Mouse (Mus musculus) neural tube, embryonic 12.5 days (tissue): ENCODE data around the gene G430095P16Rik. TPM values are rescaled to one million over a fixed set of nuclear protein-coding genes. Genes with fewer than 3 reads are reported as not detected.
A peak's percentile ranks its signal among the peaks of the same experiment; 100 is the strongest.

Experiments
- ATAC-seq: fragments of 200-750 bp; cut with Nextera tagmentation; 2 replicates; pipeline ENCODE4 v1.8.0; 2017; ENCODE audit warnings: low read depth, mild to moderate bottlenecking, moderate TSS enrichment, moderate library complexity; ENCODE audit not compliant: low FRiP score
- H3K27ac ChIP-seq: fragments of 300-500 bp; sonication (generic); 2 replicates; pipeline ENCODE4 v1.5.1; 2016
- H3K27me3 ChIP-seq: fragments of 300-500 bp; sonication (generic); replicated peaks from 2 replicates; pipeline ENCODE4 v1.6.1; 2016; ENCODE audit warnings: mild to moderate bottlenecking
- H3K36me3 ChIP-seq: fragments of 300-500 bp; sonication (generic); 2 replicates; pipeline ENCODE4 v1.6.1; 2016; ENCODE audit warnings: mild to moderate bottlenecking
- H3K4me1 ChIP-seq: fragments of 300-500 bp; sonication (generic); 2 replicates; pipeline ENCODE4 v1.6.1; 2016
- H3K4me2 ChIP-seq: fragments of 300-500 bp; sonication (generic); replicated peaks from 2 replicates; pipeline ENCODE4 v1.6.1; 2016; ENCODE audit warnings: mild to moderate bottlenecking
- H3K4me3 ChIP-seq: fragments of 300-500 bp; sonication (generic); 2 replicates; pipeline ENCODE4 v1.5.1; 2016
- H3K9ac ChIP-seq: fragments of 300-500 bp; sonication (generic); 2 replicates; pipeline ENCODE4 v1.6.1; 2016; ENCODE audit warnings: mild to moderate bottlenecking
- H3K9me3 ChIP-seq: fragments of 300-500 bp; sonication (generic); 2 replicates; pipeline ENCODE4 v1.6.1; 2016; ENCODE audit warnings: mild to moderate bottlenecking
- WGBS: fragments of 180-500 bp; shearing (Covaris S2); methylation state at CpG from one replicate; pipeline ENCODE4 v1.1.7; 2016; 5-methylcytosine and 5-hydroxymethylcytosine counted together
- polyA plus RNA-seq: library from polyadenylated mRNA; unstranded; fragments of >200 nt; fragmentation: Nextera tagmentation; extraction: Ambion mirVana; gene quantifications from 2 replicates; pipeline ENCODE4 v1.2.1, GENCODE M21; 2016

G430095P16Rik gene
- polyA plus RNA-seq, 1 experiment from 2014 or later = 2.5 TPM

GRCm38 (mm10) chr8:84729921-84730362 is 7.1 kb downstream of the G430095P16Rik start:
- H3K27ac ChIP-seq = 0 out of 2 replicates have a peak overlapping the region, but pooled peaks have one; percentile 57

DNA sequence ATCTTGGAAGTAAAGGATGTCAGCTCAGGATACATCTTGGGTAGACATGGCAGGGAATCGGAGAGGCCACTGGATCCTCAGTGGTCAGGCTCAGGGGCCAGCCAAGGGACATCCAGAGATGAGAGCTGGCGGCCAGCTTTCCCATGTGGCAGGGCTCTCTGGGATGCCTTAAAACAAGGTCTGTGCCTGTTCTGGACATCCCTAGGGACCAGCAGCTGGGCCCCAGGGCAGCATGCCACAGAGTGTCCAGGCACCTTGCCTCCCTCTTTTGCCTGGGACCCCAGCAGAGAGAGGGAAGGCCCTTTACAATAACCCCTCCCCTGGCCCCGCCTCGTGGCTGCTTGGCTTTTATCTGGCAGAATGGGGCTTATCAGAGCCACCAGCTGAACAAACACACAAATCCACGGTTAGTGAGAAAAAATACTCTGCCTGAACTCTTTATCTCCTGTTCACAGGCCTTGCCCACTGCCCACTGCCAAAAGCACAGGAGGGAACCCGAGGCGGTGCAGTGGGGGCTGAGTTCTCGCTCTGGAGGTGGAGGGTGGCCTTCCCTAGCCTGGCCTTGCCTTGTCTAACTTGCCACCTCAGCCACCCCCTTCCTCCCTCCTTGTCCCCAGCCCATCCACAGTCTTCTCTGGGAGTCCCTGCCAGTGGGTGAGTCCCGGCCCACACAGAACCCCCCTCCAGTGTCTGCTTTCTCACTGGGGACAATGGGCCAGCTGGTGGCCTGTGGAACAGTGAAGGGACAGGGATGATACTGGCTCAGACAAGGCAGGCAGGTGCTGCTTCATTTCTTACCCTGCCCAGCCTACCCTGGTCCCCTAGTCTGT is 7.9 kb downstream of the G430095P16Rik start:
- H3K9ac ChIP-seq = no peak overlapping the region
- peaks cover 55% of the 10 kb centered on the region for H3K4me1 ChIP-seq

More at GRCm38 (mm10) chr8:84729921-84730362, 7.1 kb downstream of the G430095P16Rik start:
- WGBS = 92% methylated on average over 16 of the region's 16 CpGs
- no peak for ATAC-seq
- peaks cover 62% of the 10 kb centered on the region for H3K4me1 ChIP-seq
- 0 out of 2 replicates have a peak overlapping the region, but pooled peaks have one; percentile 14 for H3K4me2 ChIP-seq
- H3K4me3 ChIP-seq = no peak overlapping the region
- H3K9ac ChIP-seq = no peak overlapping the region
- peaks cover 30% of the 10 kb centered on the region for H3K27me3 ChIP-seq
- H3K9me3 ChIP-seq = no peaks in the 10 kb centered on the region
- H3K36me3 ChIP-seq = peaks cover 4% of the 10 kb centered on the region; the same call in 1 of the 2 replicates

DNA sequence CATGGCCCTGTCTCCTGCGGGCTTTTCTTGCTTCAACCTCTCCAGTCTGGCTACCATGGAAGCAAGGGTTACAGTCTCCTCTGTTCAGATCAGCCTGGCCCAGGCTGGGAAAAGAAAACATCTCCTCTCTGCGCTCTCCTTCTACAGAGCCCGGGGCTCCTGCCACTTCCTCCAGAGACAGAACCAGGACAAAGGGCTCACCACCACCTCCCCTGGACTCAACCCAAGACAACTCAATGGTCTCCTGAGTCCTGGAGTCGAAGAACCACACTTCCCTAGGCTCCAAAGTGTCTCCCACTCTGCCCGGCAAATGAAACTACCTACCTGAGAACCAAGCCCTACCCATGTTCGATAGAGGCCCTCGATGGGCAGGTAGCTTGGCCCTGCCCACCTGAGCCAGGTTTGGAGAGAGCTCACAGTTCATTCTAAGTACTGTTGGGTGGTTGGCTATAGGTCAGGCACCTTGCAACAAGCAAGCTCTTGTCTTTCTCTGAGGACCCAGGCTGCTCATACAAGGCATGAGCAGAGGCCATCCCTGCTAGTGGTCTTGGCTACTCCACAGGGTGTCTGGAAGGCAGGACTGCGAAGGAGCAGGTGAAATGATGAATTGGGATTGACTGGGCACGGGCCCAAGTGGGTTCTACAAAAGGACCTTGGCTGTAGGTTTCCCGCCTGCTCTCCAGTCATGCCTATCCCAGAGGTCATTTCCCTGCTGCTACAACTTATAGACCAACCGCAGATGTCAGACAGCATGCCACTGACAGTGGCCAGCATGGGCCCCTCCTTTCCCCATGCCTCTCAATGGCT is 8.8 kb downstream of the G430095P16Rik start:
- no peak for ATAC-seq
- Histone ChIP-seq H3K27me3 (peaks cover 42% of the 10 kb centered on the region), H3K9me3 (no peaks in the 10 kb centered on the region), H3K9ac (no peak overlapping the region), H3K27ac (0 out of 2 replicates have a peak overlapping the region, but pooled peaks have one; percentile 57), H3K4me3 (no peak overlapping the region), H3K4me2 (no peak overlapping the region), H3K4me1 (peaks cover 53% of the 10 kb centered on the region), H3K36me3 (peaks cover 2% of the 10 kb centered on the region; the same call in 1 of the 2 replicates)
- 70% methylated on average over 11 of the region's 11 CpGs for WGBS

More for the DNA sequence above, 7.9 kb downstream of the G430095P16Rik start:
- Histone ChIP-seq H3K27ac (peak overlapping the region; percentile 57; the same call in 1 of the 2 replicates), H3K4me2 (peak overlapping the region; percentile 14; the same call in 1 of the 2 replicates), H3K4me3 (no peak overlapping the region), H3K9me3 (no peaks in the 10 kb centered on the region), H3K27me3 (peaks cover 33% of the 10 kb centered on the region), H3K36me3 (peaks cover 3% of the 10 kb centered on the region; the same call in 1 of the 2 replicates)
- 43% methylated on average over 9 of the region's 9 CpGs for WGBS
- ATAC-seq = 0 out of 2 replicates have a peak, but pooled peaks have one; percentile 5

DNA sequence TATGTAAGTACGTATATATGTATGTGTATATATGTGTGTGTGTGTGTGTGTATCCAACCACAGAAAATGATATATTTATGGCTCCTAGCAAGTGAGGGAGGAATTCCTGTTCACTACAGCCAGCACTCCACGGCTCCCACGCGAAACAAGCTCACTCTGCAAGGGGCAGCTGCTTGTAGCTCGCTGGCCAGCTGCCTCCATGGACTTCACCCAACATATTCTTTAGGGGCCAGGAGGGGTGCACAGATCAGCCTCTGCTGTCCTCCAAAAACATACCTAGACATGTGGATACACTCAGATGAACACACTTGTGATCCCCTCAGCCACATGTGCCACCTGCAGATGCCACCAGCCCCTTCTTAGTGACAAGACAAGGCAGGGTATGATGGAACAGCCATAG is 9.7 kb downstream of the G430095P16Rik start:
- Histone ChIP-seq H3K4me3 (no peak overlapping the region), H3K36me3 (no peaks in the 10 kb centered on the region), H3K27ac (no peak overlapping the region), H3K4me1 (peaks cover 55% of the 10 kb centered on the region), H3K27me3 (peaks cover 51% of the 10 kb centered on the region), H3K4me2 (no peak overlapping the region), H3K9me3 (no peaks in the 10 kb centered on the region), H3K9ac (no peak overlapping the region; the same call in 1 of the 2 replicates)
- 77% methylated on average over 5 of the region's 5 CpGs for WGBS
- ATAC-seq = no peak

DNA sequence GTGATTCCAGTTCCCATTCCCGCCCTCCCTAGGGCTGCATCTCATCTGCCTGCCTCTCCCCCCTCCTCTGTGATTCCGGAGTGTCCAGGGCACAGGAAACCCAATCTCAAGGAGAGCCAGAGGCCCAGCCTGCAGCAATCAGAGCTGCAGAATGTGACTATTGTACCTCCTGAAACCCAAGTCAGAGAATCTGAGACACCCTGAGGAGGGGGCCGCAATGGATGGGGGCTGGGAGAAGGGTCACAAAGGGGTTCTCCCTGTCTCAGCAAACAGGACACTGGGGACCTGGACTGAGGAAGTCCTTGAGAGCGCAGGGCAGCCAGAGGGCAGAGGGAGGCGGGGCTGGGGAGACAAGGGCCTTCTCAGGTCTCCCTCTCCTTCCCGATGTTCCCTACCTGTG is 10.2 kb downstream of the G430095P16Rik start:
- Histone ChIP-seq H3K27me3 (peaks cover 55% of the 10 kb centered on the region), H3K9me3 (no peaks in the 10 kb centered on the region), H3K4me1 (peaks cover 55% of the 10 kb centered on the region), H3K27ac (no peak overlapping the region), H3K9ac (no peak overlapping the region; the same call in 1 of the 2 replicates), H3K4me2 (no peak overlapping the region), H3K4me3 (no peak overlapping the region), H3K36me3 (no peaks in the 10 kb centered on the region)
- ATAC-seq = no peak
- 50% methylated on average over 6 of the region's 6 CpGs for WGBS

DNA sequence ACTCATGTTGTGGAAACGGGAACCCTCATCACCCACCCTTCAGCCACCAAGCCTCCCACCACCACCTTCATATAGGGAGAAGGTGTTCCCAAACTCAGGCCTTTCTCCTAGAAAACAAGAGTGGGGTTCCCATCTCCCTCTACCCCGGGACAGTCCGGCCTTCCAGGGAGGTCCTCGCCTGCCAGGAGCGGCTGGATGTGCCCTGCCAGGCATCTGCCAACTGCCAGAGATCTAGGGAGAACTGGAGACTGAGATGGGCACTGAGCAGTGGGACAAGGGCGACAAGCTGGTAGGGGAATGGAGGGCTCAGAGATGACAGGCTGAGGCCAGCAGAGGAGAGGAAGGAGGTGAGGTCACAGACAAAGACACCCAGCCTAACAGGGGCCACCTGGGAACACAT is 11.2 kb downstream of the G430095P16Rik start:
- no peak overlapping the region for H3K4me3 ChIP-seq
- 89% methylated on average over 6 of the region's 6 CpGs for WGBS
- H3K36me3 ChIP-seq = no peaks in the 10 kb centered on the region
- H3K9ac ChIP-seq = no peak overlapping the region
- H3K27ac ChIP-seq = no peak overlapping the region
- peaks cover 55% of the 10 kb centered on the region for H3K4me1 ChIP-seq
- H3K4me2 ChIP-seq = no peak overlapping the region
- H3K27me3 ChIP-seq = peaks cover 61% of the 10 kb centered on the region
- H3K9me3 ChIP-seq = no peaks in the 10 kb centered on the region
- no peak for ATAC-seq

GRCm38 (mm10) chr8:84734680-84735079 is 11.9 kb downstream of the G430095P16Rik start:
- H3K4me3 ChIP-seq = no peak overlapping the region
- H3K36me3 ChIP-seq = no peaks in the 10 kb centered on the region
- H3K4me2 ChIP-seq = no peak overlapping the region
- no peak overlapping the region for H3K27ac ChIP-seq
- H3K9me3 ChIP-seq = no peaks in the 10 kb centered on the region
- H3K4me1 ChIP-seq = peaks cover 62% of the 10 kb centered on the region
- 88% methylated on average over 2 of the region's 2 CpGs for WGBS
- H3K9ac ChIP-seq = no peak overlapping the region
- H3K27me3 ChIP-seq = peaks cover 68% of the 10 kb centered on the region
- ATAC-seq = no peak

DNA sequence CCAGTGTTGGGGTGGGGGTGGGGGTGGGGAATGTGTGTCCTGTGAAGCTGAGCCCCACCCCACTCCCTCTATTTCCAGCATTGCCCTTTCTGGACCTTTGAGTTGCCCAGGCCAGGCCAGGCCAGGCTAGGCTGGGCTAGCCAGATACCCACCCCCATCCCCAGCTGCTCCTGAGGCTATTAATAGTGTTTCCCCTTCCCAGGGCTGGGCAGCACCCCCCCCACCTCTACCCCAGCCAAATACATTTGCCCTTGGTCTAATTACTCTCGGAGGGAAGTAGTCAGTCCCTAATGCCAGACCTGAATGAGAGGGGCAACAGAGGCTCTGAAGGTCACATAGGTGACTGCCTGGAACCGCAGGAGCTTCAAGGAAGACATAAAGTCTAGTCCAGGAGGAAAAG is 12.8 kb downstream of the G430095P16Rik start:
- H3K27me3 ChIP-seq = peaks cover 77% of the 10 kb centered on the region
- H3K27ac ChIP-seq = no peak overlapping the region
- no peak for ATAC-seq
- H3K9me3 ChIP-seq = no peaks in the 10 kb centered on the region
- 55% methylated on average over 2 of the region's 2 CpGs for WGBS
- no peak overlapping the region for H3K4me2 ChIP-seq
- no peak overlapping the region for H3K9ac ChIP-seq
- no peaks in the 10 kb centered on the region for H3K36me3 ChIP-seq
- peaks cover 66% of the 10 kb centered on the region for H3K4me1 ChIP-seq
- H3K4me3 ChIP-seq = no peak overlapping the region

- peaks cover 87% of the 10 kb centered on the region for H3K27me3 ChIP-seq
- peaks cover 63% of the 10 kb centered on the region for H3K4me1 ChIP-seq
- H3K4me2 ChIP-seq = no peak overlapping the region
- no peak overlapping the region for H3K4me3 ChIP-seq
- H3K9me3 ChIP-seq = no peaks in the 10 kb centered on the region
- 79% methylated on average over 4 of the region's 4 CpGs for WGBS
- H3K27ac ChIP-seq = no peak overlapping the region
- H3K36me3 ChIP-seq = no peaks in the 10 kb centered on the region
- no peak overlapping the region for H3K9ac ChIP-seq
- ATAC-seq = no peak
Observed at GRCm38 (mm10) chr8:84736521-84736920, 13.7 kb downstream of the G430095P16Rik start.

GRCm38 (mm10) chr8:84737608-84738007 is 14.8 kb downstream of the G430095P16Rik start:
- Histone ChIP-seq H3K27me3 (peaks cover 90% of the 10 kb centered on the region), H3K27ac (no peak overlapping the region), H3K9me3 (no peaks in the 10 kb centered on the region), H3K9ac (no peak overlapping the region), H3K36me3 (no peaks in the 10 kb centered on the region; the same call in 1 of the 2 replicates), H3K4me2 (peak overlapping the region; percentile 32), H3K4me3 (no peak overlapping the region), H3K4me1 (peaks cover 63% of the 10 kb centered on the region)
- ATAC-seq = 0 out of 2 replicates have a peak, but pooled peaks have one; percentile 35
- WGBS = 2% methylated on average over 16 of the region's 16 CpGs

GRCm38 (mm10) chr8:84738266-84738665 is 15.5 kb downstream of the G430095P16Rik start:
- no peaks in the 10 kb centered on the region; the same call in 1 of the 2 replicates for H3K36me3 ChIP-seq
- no peak for ATAC-seq
- no peaks in the 10 kb centered on the region for H3K9me3 ChIP-seq
- H3K27me3 ChIP-seq = peaks cover 86% of the 10 kb centered on the region
- H3K4me2 ChIP-seq = peak overlapping the region; percentile 32
- H3K27ac ChIP-seq = no peak overlapping the region
- H3K4me3 ChIP-seq = no peak overlapping the region
- H3K4me1 ChIP-seq = peaks cover 63% of the 10 kb centered on the region
- 0 out of 2 replicates have a peak overlapping the region, but pooled peaks have one; percentile 17 for H3K9ac ChIP-seq
- 4% methylated on average over 10 of the region's 10 CpGs for WGBS
